Mouse (Mus musculus): ENCODE results near the gene Npc2. TPM values are rescaled to one million over a fixed set of nuclear protein-coding genes. Genes with fewer than 3 reads are reported as not detected.

The Npc2 gene
- total RNA-seq (2021), result 10 to 100 TPM; 13.8 to 20.0 TPM
- long read RNA-seq, experiment 1, transcript Npc2-201 (4 exons, 3,299 nt), result major isoform, 32 of 37 reads
- long read RNA-seq, experiment 1, partial matches to known transcripts, result 2 of 37 reads
- long read RNA-seq, experiment 1, other reads (novel, unspliced or antisense), result 3 of 37 reads
- long read RNA-seq, experiment 2, transcript Npc2-201 (4 exons, 3,299 nt), result major isoform, 43 of 51 reads
- long read RNA-seq, experiment 2, partial matches to known transcripts, result 7 of 51 reads
- long read RNA-seq, experiment 2, other reads (novel, unspliced or antisense), result 1 of 51 reads

GRCm38 (mm10) chr12:84772726-84773441, at the start of gene Npc2, which contains the start of gene Isca2:
Gene Npc2, minus strand, starts transcription at chr12:84773152.
Gene Isca2, plus strand, starts transcription at chr12:84773251.
- DNase-seq, result peak; percentile 100

- DNase-seq, result no peak
These were observed 46.5 kb upstream of the Npc2 start for GRCm38 (mm10) chr12:84819236-84820168.

DNA sequence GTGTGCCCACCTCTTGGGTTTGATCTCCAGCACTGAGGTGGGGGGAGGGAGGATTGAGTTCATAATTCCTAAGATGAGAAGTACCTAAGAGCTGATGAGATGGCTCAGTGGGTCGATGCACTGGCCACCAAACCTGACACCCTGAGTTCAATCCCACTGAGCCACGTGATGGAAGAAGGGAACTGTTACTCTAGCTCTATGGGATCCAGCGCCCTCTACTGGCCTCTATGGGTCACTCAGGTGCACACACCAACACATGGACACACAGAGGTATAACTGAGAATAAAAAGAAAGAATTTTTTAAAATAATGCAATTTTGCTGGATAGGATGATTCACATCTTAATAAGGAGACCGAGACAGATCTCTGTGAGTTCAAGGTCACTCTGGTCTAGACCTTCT, 45.5 kb upstream of the Npc2 start:
- no peak for DNase-seq

- DNase-seq, result no peak
These were observed 41.8 kb upstream of the Npc2 start for GRCm38 (mm10) chr12:84814663-84815325.

- no peak for DNase-seq
These were observed 40.8 kb upstream of the Npc2 start for GRCm38 (mm10) chr12:84813773-84814172.

DNA sequence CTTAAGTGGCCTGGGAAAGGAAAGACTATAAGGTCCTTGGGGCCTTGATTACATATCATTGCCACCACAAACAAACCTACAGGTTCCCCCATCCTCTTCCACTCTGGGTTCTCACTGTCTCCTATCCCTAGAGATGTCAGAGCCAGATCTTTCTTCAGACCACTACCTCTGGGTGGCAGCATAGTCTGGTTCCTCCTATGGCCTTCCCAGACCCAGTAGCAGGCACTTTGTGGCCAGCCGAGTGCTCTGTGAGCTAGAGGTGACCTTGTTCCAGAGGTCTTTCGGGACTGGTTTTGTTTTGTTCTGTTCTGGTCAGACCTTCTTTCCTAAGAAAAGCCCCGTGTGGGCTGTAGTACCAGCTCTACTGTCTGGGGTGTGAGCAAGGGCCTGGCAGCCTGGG, 39.1 kb upstream of the Npc2 start:
- DNase-seq, result no peak

GRCm38 (mm10) chr12:84811510-84811909, 38.6 kb upstream of the Npc2 start:
- no peak for DNase-seq

GRCm38 (mm10) chr12:84810810-84811209, 37.9 kb upstream of the Npc2 start:
- no peak for DNase-seq

- DNase-seq, result no peak
These were observed 36.1 kb upstream of the Npc2 start for GRCm38 (mm10) chr12:84809033-84809432.

GRCm38 (mm10) chr12:84807351-84807750, 34.4 kb upstream of the Npc2 start:
- no peak for DNase-seq

DNA sequence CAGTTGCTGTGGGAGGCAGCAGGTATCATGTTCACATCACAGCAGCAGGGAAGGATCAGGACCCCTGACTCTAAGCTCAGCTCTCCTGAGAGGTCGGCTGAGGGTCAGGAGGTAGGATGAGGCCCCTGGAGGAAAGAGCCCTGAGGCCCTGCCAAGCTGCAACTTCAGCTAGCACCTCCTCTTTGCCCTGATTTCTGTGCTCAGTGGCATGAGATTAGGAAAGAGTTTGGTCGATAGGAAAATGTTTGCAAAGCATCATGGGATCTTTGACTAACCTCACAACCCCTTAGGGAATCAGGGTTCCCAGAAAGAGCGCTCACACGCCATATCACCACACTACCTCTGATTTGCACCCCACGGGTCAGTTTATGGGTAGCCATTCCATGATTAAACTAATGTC, 33.8 kb upstream of the Npc2 start:
- DNase-seq, result no peak

GRCm38 (mm10) chr12:84806010-84806409, 33.1 kb upstream of the Npc2 start:
- DNase-seq, result no peak

GRCm38 (mm10) chr12:84805228-84805842, 32.4 kb upstream of the Npc2 start:
- DNase-seq, result no peak

DNA sequence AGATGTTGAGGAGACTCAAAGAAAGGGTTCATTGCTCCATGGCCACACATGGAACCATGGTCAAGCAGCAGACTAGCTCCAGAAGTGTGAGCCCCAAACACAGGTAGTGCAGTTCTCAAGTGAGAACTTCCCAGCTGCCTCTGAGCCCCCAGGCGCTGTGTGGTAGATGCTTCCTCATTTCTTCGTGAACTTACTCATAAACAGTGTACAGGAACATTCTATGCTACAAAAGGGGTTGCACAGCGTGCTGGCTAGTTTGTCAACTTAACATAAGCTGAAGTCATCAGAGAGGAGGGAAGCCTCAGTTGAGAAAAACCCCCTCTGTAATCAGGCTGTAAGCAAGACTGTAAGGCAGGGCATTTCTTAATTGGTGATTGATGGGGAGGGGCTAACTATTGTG, 29.7 kb upstream of the Npc2 start:
- DNase-seq, result no peak

DNA sequence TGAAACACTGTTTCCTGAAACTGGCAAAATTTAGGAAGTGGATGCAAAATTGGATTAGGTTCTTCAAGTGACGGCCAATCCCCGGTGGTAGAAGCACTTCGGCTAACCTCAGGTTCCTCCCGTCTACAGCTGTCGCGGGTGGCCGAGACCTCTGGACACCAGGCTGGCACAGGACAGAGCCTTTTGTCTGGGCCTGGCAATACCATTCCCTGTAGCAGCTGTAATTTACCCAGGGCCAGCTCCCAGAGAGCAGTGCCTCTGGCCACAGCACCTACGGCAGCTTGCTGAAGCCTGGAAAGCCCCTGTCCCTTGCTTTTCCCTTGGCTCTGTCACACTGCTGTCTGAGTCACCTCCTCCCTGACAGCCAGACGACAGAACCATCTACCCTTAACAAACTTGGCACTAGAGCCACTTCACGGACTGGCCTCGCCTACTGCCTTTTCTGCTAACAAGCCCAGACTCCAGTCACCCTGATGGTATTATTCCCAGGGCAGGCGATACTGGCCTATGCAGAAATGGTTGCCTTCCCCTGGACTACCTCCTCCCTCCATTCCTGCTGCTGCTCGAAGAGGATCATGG, 28.7 kb upstream of the Npc2 start:
- no peak for DNase-seq

- DNase-seq, result no peak
These were observed 27.5 kb upstream of the Npc2 start for GRCm38 (mm10) chr12:84800419-84800818.

GRCm38 (mm10) chr12:84799086-84799485, 26.1 kb upstream of the Npc2 start:
- DNase-seq, result no peak

GRCm38 (mm10) chr12:84794647-84795046, 21.7 kb upstream of the Npc2 start:
- DNase-seq, result no peak

DNA sequence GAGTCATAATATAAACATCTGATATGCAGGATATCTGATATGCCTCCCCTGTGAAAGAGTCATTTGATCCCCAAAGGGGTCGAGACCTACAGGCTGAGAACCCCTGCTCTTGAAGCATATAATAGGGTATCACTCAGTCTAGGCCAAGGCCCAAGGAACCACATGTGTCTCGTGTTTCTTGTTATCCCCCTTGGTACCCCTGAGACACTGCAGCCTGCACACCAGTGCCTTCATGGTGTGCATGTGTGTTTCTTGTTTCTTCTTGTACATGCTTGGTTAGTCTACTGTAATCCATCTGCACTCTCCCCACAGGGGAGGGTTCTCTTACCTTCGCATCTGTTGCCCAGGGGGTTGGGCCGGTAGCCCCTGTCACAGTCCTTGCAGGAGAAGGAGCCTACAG, 19.7 kb upstream of the Npc2 start:
- no peak for DNase-seq

- DNase-seq, result no peak
These were observed 17.9 kb upstream of the Npc2 start for GRCm38 (mm10) chr12:84790853-84791252.

- no peak for DNase-seq
These were observed 13.1 kb upstream of the Npc2 start for GRCm38 (mm10) chr12:84786091-84786490.

Data from gastrocnemius, postnatal 25 days (tissue).